Mouse (Mus musculus): ENCODE measurements around the gene Fam19a5.

- TF ChIP-seq CTCF (IDR thresholded peaks at IDR 0.05; ENCODE audit: borderline replicate concordance, insufficient read depth, low read length) (no peak), POLR2A (IDR thresholded peaks at IDR 0.05; ENCODE audit: low read depth, low read length) (no peak)
Observed at GRCm38 (mm10) chr15:87501737-87502136, 42.4 kb upstream of the Fam19a5 start.

Measured in embryonic fibroblast, embryonic 13.5 days (primary cell).